11 mouse cellular contexts compared by ENCODE assay signal in genomic region chr5:38151264-38151663, GRCm38 (mm10). TPM values are rescaled to one million over a fixed set of nuclear protein-coding genes. Genes with fewer than 3 reads are reported as not detected.
DNase-seq lines count a peak whose midpoint lies in the region; ATAC-seq and TF ChIP-seq lines count a peak whose summit lies in the region.
"Had no signal": no experiment of that assay in that cellular context is flagged by ENCODE, and none has a peak within 500 bp of the region (broad histone marks: within the 10 kb centered on the region; RNA-seq: fewer than 3 reads in every experiment).

No protein-coding gene starts in this region.

- TF ChIP-seq CTCF in layer of hippocampus, adult 2 months (conservative IDR thresholded peaks at IDR 0.05) = no peak
- no peak for TF ChIP-seq CTCF in midbrain, postnatal 0 days (IDR thresholded peaks at IDR 0.05)

- no peak for ATAC-seq in forebrain, embryonic 16.5 days
- ATAC-seq in midbrain, postnatal 0 days (ENCODE audit: low FRiP score) = no peak
- ATAC-seq in monocyte, adult 5-6 weeks (replicated peaks; ENCODE audit: insufficient number of reproducible peaks, low FRiP score, low TSS enrichment, poor library complexity, severe bottlenecking) = no peak
- ATAC-seq: intestine, postnatal 0 days had no signal

- no peak overlapping the region for H3K9ac ChIP-seq in forebrain, embryonic 16.5 days (replicated peaks; ENCODE audit: low read depth, low read length)
- H3K9ac ChIP-seq in midbrain, postnatal 0 days (replicated peaks; ENCODE audit: low read length, poor library complexity, severe bottlenecking) = no peak overlapping the region
- H3K9ac ChIP-seq: embryonic facial prominence, embryonic 15.5 days; limb, embryonic 13.5 days had no signal

- peak overlapping the region; percentile 17; the same call in 1 of the 2 replicates for H3K4me3 ChIP-seq in layer of hippocampus, adult 2 months
- no peak overlapping the region for H3K4me3 ChIP-seq in forebrain, embryonic 16.5 days (replicated peaks; ENCODE audit: low read length)
- H3K4me3 ChIP-seq in midbrain, postnatal 0 days (ENCODE audit: low read depth, low read length) = no peak overlapping the region
- H3K4me3 ChIP-seq: embryonic facial prominence, embryonic 15.5 days; heart, adult 2 months; limb, embryonic 13.5 days had no signal

- 47% methylated on average over 3 of the region's 3 CpGs for WGBS in forebrain, embryonic 16.5 days
- WGBS in midbrain, postnatal 0 days = 27% methylated on average over 3 of the region's 3 CpGs

- peaks cover 66% of the 10 kb centered on the region for H3K36me3 ChIP-seq in forebrain, embryonic 16.5 days (ENCODE audit: control insufficient read depth, insufficient read depth)
- peaks cover 73% of the 10 kb centered on the region for H3K36me3 ChIP-seq in midbrain, postnatal 0 days (ENCODE audit: insufficient read depth, low read length)

- DNase-seq in layer of hippocampus, adult 2 months (ENCODE audit: low spot score in 2 of 2) = peak; percentile 61 to 78
- DNase-seq in layer of hippocampus, postnatal 25 days (ENCODE audit: extremely low spot score in 1 of 2, low spot score in 1 of 2) = no peak
- peak; percentile 20 for DNase-seq in adrenal gland, postnatal 25 days
- peak; percentile 33 for DNase-seq in midbrain, postnatal 0 days (ENCODE audit: low spot score)
- DNase-seq in heart, adult 11 months = no peak
- DNase-seq: heart, adult 2 months had no signal

- H3K27me3 ChIP-seq in forebrain, embryonic 16.5 days (replicated peaks; ENCODE audit: control insufficient read depth, insufficient read depth, low read length) = no peaks in the 10 kb centered on the region
- no peaks in the 10 kb centered on the region for H3K27me3 ChIP-seq in midbrain, postnatal 0 days (ENCODE audit: insufficient read depth, low read length)
- H3K27me3 ChIP-seq: embryonic facial prominence, embryonic 15.5 days; limb, embryonic 13.5 days had no signal

- peak overlapping the region; percentile 89 for H3K27ac ChIP-seq in layer of hippocampus, adult 2 months
- no peak overlapping the region for H3K27ac ChIP-seq in forebrain, embryonic 16.5 days (ENCODE audit: low read length)
- H3K27ac ChIP-seq in midbrain, postnatal 0 days (ENCODE audit: low read depth, low read length) = no peak overlapping the region
- H3K27ac ChIP-seq: embryonic facial prominence, embryonic 15.5 days; heart, adult 2 months; limb, embryonic 13.5 days had no signal

- H3K4me1 ChIP-seq in forebrain, embryonic 16.5 days (replicated peaks; ENCODE audit: control insufficient read depth, insufficient read depth, low read length) = peaks cover 71% of the 10 kb centered on the region
- H3K4me1 ChIP-seq in midbrain, postnatal 0 days (ENCODE audit: insufficient read depth, low read length) = peaks cover 33% of the 10 kb centered on the region
- H3K4me1 ChIP-seq: embryonic facial prominence, embryonic 15.5 days; limb, embryonic 13.5 days had no signal

- no peaks in the 10 kb centered on the region for H3K9me3 ChIP-seq in forebrain, embryonic 16.5 days (ENCODE audit: control insufficient read depth, low read length)
- H3K9me3 ChIP-seq in midbrain, postnatal 0 days (ENCODE audit: low read length) = no peaks in the 10 kb centered on the region
- H3K9me3 ChIP-seq: embryonic facial prominence, embryonic 15.5 days had no signal

- H3K4me2 ChIP-seq in forebrain, embryonic 16.5 days (ENCODE audit: low read length) = peak overlapping the region; percentile 44
- H3K4me2 ChIP-seq in midbrain, postnatal 0 days (ENCODE audit: low read depth, low read length, poor library complexity, severe bottlenecking) = peak overlapping the region; percentile 30
- H3K4me2 ChIP-seq: embryonic facial prominence, embryonic 15.5 days; limb, embryonic 13.5 days had no signal

RNA-seq across cellular contexts. Expression of gene Nsg1, which starts 8.4 kb away (rescaled TPM):
- total RNA-seq in layer of hippocampus, adult 2 months (2021) = 100 to 1,000 TPM; 421 to 427 TPM
- 100 to 1,000 TPM; 455 to 474 TPM for total RNA-seq in layer of hippocampus, postnatal 25 days (2021)
- total RNA-seq in adrenal gland, postnatal 25 days (2021) = 59.3 and 70.9 TPM in 2 replicates
- 1,360 and 1,459 TPM in 2 replicates for polyA plus RNA-seq in forebrain, embryonic 16.5 days (2015; fragmentation: Nextera tagmentation; extraction: Ambion mirVana)
- total RNA-seq in midbrain, postnatal 0 days (2014; rRNA removed) = 1,351 and 1,527 TPM in 2 replicates
- 1,877 and 1,998 TPM in 2 replicates for polyA plus RNA-seq in midbrain, postnatal 0 days (2015; fragmentation: Nextera tagmentation; extraction: Ambion mirVana)
- 0.38 TPM in 1 of 3 replicates, not detected in the others for total RNA-seq in monocyte, adult 5-6 weeks (2017)

Comparison
In these comparisons a context has a peak if more than half of its experiments do, and no peak if none do; other contexts are left out.
1. DNase-seq: peak in layer of hippocampus, adult 2 months (2 of 2), adrenal gland, postnatal 25 days (single experiment) and midbrain, postnatal 0 days (single experiment); none in layer of hippocampus, postnatal 25 days (0 of 2) and heart, adult 11 months (single experiment).
2. RNA of gene Nsg1, which starts 8.4 kb away (total RNA-seq): 1,351 to 1,527 TPM in midbrain, postnatal 0 days, 455 to 474 TPM in layer of hippocampus, postnatal 25 days, 421 to 427 TPM in layer of hippocampus, adult 2 months and 59.3 to 70.9 TPM in adrenal gland, postnatal 25 days; 0.38 TPM in monocyte, adult 5-6 weeks; every median in the first group is over 10 times any median in the second.